Mouse (Mus musculus): ENCODE data around the gene Cyp21a1. TPM values are rescaled to one million over a fixed set of nuclear protein-coding genes. Genes with fewer than 3 reads are reported as not detected.
A peak's percentile ranks its signal among the peaks of the same experiment; 100 is the strongest.
"Not testable (repeated sequence)": the region's sequence is repeated elsewhere in the genome, so short reads cannot be mapped to it uniquely, and the experiment has no call there.

Gene Cyp21a1
- total RNA-seq, 2 experiments from 2014 or later: not detected

DNA sequence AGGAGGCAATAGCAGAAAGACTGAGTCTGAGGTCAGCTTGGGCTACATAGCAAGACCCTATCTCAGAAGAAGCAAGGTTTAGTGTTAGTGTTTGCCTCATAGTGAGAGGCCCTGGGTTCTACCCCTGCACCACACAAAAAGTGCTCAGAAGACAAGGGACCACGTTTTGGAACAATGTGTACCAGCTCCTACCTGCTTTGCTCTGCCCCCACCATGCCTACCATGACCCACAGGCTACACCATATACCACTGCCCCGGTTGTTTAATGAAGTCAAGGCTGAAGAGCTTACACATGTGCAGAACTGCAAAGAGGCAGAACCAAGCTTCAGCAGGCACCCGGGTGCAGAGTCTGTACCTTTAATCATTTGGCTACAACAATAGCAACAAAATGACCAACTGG lies 2.8 kb upstream of the Cyp21a1 start:
- ATAC-seq (replicated peaks; ENCODE audit: poor library complexity): no peak

DNA sequence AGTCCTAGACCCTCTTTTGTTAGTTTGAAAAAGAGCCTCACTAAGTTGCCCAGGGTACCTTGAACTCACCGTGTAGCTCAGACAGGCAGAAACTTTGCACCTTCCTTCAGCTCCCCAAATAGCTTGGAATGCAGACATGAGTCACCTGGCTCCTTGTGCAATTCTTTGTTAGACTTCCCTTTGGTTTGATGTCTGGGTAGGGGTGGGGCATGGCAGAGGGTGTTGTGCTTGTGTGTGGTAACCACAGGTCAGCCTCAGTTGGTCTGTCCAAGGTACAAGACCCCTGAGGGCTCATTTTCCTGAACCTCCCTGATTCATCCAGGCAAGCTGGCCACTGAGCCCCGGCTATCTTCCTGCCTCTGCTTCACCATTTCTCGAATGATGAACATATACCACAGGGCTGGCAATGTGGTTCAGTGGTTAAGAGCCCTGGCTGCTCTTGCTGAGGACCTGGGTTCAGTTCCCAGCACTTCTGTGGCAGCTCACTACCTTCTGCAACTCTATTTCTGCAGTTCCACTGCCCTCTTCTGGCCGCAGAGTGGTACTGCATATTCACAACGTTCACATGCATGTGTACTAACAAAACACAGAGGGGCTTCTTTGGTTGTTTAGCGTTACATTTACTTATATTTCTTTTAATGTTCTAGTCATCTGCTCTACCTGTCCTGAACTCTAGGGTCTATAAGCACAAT lies 656 bp upstream of the Cyp21a1 start:
- no peak for ATAC-seq (replicated peaks; ENCODE audit: poor library complexity)

DNA sequence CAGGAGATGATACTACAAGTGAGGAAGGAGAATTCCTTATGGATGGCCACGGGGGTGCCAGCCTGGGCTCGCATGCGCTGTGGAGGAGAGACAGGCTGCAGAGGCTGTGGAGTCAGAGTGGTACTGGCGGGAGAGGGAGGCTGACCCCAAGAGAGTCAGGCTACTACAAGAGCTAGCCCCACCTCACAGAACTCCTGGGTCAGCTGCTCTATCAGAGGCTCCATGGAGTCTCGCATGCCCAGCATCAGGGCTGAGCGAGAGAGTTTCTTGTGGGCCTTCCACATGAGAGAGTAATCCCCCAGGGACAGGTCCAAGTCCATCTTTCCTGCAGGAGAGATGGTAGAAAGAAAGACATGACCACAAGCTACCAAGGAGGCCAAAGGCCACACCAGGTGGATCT lies 994 bp downstream of the Cyp21a1 start:
- not testable (repeated sequence) for ATAC-seq (replicated peaks; ENCODE audit: poor library complexity)

GRCm38 (mm10) chr17:34802756-34803155 lies 1.6 kb downstream of the Cyp21a1 start:
- ATAC-seq (replicated peaks; ENCODE audit: poor library complexity): not testable (repeated sequence)

- not testable (repeated sequence) for ATAC-seq (replicated peaks; ENCODE audit: poor library complexity)
Measured at GRCm38 (mm10) chr17:34800781-34801305, 3.5 kb downstream of the Cyp21a1 start.

GRCm38 (mm10) chr17:34799531-34799925 lies 4.8 kb downstream of the Cyp21a1 start:
- ATAC-seq (replicated peaks; ENCODE audit: poor library complexity): no peak

- no peak for ATAC-seq (replicated peaks; ENCODE audit: poor library complexity)
Measured at GRCm38 (mm10) chr17:34798866-34799530, 5.4 kb downstream of the Cyp21a1 start.

DNA sequence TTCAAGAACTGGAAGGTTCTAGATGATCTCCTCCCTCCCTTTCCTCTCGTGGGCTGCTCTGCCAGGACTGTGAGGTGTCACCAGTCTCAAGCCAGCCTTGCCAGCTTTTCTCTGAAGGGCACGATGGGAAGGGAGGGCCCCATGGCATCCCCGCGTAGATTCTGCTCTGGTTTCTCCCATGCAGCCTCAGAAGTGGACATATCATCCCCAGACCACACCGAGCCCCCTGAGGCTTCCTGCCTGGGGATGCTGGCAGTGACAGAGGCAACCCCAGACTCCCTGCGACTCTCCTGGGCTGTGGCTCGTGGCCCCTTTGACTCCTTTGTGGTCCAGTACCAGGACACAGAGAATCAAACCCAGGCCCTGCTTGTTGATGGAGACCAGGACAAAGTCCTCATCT lies 6.3 kb downstream of the Cyp21a1 start:
- ATAC-seq (replicated peaks; ENCODE audit: poor library complexity): not testable (repeated sequence)

GRCm38 (mm10) chr17:34797211-34797995 lies 7.0 kb downstream of the Cyp21a1 start:
- not testable (repeated sequence) for ATAC-seq (replicated peaks; ENCODE audit: poor library complexity)

DNA sequence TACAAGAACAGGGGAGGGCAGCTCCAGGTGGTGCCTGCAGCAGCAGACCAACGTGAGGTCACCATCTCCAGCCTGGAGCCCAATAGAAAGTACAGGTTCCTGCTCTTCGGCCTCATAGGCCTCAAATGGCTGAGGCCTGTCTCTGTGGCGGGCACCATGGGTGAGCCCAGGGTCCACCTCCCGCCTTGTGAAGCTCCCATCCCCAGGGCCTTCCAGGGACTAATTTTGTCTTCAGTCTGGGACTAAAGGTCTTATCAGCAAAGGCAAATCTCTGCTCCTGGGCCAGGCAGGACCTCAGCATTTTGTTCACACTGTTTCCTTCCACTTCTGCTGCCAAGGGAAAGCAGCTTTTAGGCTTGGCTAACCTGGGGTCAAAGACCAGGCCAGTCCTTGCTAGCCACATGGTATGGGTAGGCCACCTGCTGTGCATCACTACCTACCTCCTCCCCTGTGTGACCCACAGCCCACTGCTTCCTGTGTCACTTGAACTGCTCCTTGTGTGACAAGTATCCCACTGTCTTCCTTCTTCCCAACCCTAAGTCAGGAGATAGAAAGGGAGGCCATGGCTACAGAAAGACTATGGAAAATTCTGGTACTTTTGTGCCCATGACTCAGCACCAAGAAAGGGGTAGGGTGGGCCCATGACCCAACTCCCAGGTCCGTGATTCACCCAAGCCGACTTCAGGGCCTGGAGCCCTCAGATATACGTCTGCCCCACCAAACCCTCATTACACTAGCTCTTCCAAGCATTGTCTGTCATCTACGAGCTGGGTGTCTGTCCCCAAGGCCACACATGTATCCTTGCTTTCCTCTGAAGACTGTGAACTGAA lies 7.8 kb downstream of the Cyp21a1 start:
- ATAC-seq (replicated peaks; ENCODE audit: poor library complexity): no peak

DNA sequence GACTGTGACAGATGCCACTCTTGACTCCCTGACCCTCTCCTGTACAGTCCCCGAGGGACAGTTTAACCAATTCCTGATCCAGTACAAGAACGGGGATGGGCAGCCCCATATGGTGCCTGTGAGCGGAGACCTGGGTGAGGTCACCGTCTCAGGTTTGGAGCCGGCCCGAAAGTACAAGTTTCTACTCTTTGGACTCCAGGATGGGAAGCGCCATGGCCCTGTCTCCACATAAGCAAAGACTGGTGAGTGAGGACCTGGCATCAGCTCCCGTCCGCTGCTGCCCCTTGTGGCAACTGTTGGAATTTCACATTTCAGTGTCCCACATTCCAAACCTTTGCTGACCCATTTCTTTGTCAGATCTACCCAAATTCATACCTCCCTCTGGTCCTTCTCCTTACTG lies 8.7 kb downstream of the Cyp21a1 start:
- peak; percentile 61 for ATAC-seq (replicated peaks; ENCODE audit: poor library complexity)

- ATAC-seq (replicated peaks; ENCODE audit: poor library complexity): no peak
Measured at GRCm38 (mm10) chr17:34795016-34795415, 9.3 kb downstream of the Cyp21a1 start.

DNA sequence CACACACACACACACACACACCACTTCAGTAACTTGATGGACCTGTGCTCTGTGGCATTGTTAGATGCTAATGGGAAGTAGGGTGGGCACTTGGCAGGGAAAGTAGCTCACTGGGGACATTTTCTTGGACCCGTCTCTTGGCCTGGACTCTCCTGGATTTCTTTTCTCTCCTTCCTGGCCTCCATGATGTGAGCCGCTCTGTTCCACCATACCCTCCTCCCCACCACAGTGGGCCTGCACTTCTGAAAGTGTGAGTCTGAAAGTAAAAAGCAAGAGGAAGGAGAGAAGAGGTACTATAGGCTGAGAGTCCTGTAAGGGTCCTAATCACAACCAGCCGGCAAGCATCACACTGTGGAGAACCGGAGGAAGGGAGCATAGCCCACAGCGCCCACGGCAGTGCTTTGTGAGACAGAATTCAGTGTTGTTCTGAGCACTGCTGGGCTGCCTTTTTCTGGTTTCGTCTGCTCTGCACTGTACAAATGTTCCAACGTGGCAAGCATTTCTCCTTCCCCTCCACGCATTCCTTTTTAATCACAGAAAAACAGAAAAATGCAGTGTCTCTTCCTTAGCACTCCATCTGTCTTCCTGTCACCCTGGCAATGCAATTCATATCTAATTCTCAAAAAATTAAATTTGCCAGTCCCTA lies 26.6 kb downstream of the Cyp21a1 start:
- no peak for ATAC-seq (replicated peaks; ENCODE audit: poor library complexity)

DNA sequence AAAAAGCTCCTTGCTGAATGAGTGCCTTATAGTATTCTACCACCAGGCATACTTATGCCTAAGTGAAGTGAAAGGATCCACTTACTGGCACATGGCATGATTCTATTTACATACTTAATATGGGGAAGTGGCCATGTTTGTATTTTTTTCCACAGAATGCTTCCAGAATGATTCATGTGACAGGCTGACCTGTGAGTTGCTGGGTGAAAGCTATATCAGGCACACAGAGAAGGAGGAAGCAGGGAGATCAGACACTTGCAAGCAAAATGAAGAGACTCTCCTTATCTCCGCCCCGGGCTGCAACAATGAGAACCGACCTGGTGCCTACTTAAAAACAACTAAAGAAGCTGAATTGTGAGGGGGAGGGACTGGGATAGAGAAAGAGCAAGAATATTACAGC lies 42.9 kb downstream of the Cyp21a1 start:
- ATAC-seq (replicated peaks; ENCODE audit: poor library complexity): no peak

Other genes starting within 250 kb of the Cyp21a1 start
Only the 30 nearest of the 34 such genes appear.
- gene Gpsm3, start 214.8 kb downstream of the Cyp21a1 start, total RNA-seq (2015): 63.4 and 69.0 TPM in 2 replicates
- gene Gpsm3, start 214.8 kb downstream of the Cyp21a1 start, total RNA-seq (2017): 14.5 and 20.2 TPM in 2 replicates
- 17.0 and 20.6 TPM in 2 replicates for gene Pbx2, start 213.3 kb downstream of the Cyp21a1 start, total RNA-seq (2015)
- gene Pbx2, start 213.3 kb downstream of the Cyp21a1 start, total RNA-seq (2017): 24.9 and 26.7 TPM in 2 replicates
- 1.5 and 2.6 TPM in 2 replicates for gene Ager, start 206.7 kb downstream of the Cyp21a1 start, total RNA-seq (2015)
- 0.24 and 3.0 TPM in 2 replicates for gene Ager, start 206.7 kb downstream of the Cyp21a1 start, total RNA-seq (2017)
- 50.6 and 51.6 TPM in 2 replicates for gene Rnf5, start 200.9 kb downstream of the Cyp21a1 start, total RNA-seq (2015)
- 17.7 and 18.5 TPM in 2 replicates for gene Rnf5, start 200.9 kb downstream of the Cyp21a1 start, total RNA-seq (2017)
- gene Agpat1, start 200.3 kb downstream of the Cyp21a1 start, total RNA-seq (2015): 25.7 and 33.6 TPM in 2 replicates
- gene Agpat1, start 200.3 kb downstream of the Cyp21a1 start, total RNA-seq (2017): 20.2 and 24.9 TPM in 2 replicates
- 0.47 and 1.1 TPM in 2 replicates for gene Egfl8, start 188.6 kb downstream of the Cyp21a1 start, total RNA-seq (2015)
- 0.92 and 2.2 TPM in 2 replicates for gene Egfl8, start 188.6 kb downstream of the Cyp21a1 start, total RNA-seq (2017)
- 26.5 and 33.5 TPM in 2 replicates for gene Ppt2, start 176.1 kb downstream of the Cyp21a1 start, total RNA-seq (2015)
- 15.3 and 19.7 TPM in 2 replicates for gene Ppt2, start 176.1 kb downstream of the Cyp21a1 start, total RNA-seq (2017)
- 0.17 and 0.34 TPM in 2 replicates for gene Prrt1, start 175.0 kb downstream of the Cyp21a1 start, total RNA-seq (2015)
- not detected in 2 replicates for gene Prrt1, start 175.0 kb downstream of the Cyp21a1 start, total RNA-seq (2017)
- 3.8 and 4.1 TPM in 2 replicates for gene Fkbpl, start 159.8 kb downstream of the Cyp21a1 start, total RNA-seq (2015)
- 17.7 and 40.0 TPM in 2 replicates for gene Fkbpl, start 159.8 kb downstream of the Cyp21a1 start, total RNA-seq (2017)
- gene Atf6b, start 157.4 kb downstream of the Cyp21a1 start, total RNA-seq (2015): 25.5 and 27.8 TPM in 2 replicates
- gene Atf6b, start 157.4 kb downstream of the Cyp21a1 start, total RNA-seq (2017): 24.3 and 30.2 TPM in 2 replicates
- not detected in 2 replicates for gene Tnxb, start 134.0 kb downstream of the Cyp21a1 start, total RNA-seq (2015)
- not detected in 2 replicates for gene Tnxb, start 134.0 kb downstream of the Cyp21a1 start, total RNA-seq (2017)
- gene C4b, start 60.7 kb downstream of the Cyp21a1 start, total RNA-seq (2015): 0.12 and 0.27 TPM in 2 replicates
- 0.03 and 0.12 TPM in 2 replicates for gene C4b, start 60.7 kb downstream of the Cyp21a1 start, total RNA-seq (2017)
- 19.6 and 27.3 TPM in 2 replicates for gene Stk19, start 32.4 kb upstream of the Cyp21a1 start, total RNA-seq (2015)
- 17.0 and 31.8 TPM in 2 replicates for gene Stk19, start 32.4 kb upstream of the Cyp21a1 start, total RNA-seq (2017)
- gene Dxo, start 32.5 kb upstream of the Cyp21a1 start, total RNA-seq (2015): 20.2 and 33.2 TPM in 2 replicates
- 18.8 and 28.9 TPM in 2 replicates for gene Dxo, start 32.5 kb upstream of the Cyp21a1 start, total RNA-seq (2017)
- gene Skiv2l, start 45.6 kb upstream of the Cyp21a1 start, total RNA-seq (2015): 10.2 and 12.8 TPM in 2 replicates
- 31.2 and 35.7 TPM in 2 replicates for gene Skiv2l, start 45.6 kb upstream of the Cyp21a1 start, total RNA-seq (2017)
- gene Nelfe, start 45.8 kb upstream of the Cyp21a1 start, total RNA-seq (2015): 65.8 and 70.7 TPM in 2 replicates
- 39.9 and 40.8 TPM in 2 replicates for gene Nelfe, start 45.8 kb upstream of the Cyp21a1 start, total RNA-seq (2017)
- gene Cfb, start 58.0 kb upstream of the Cyp21a1 start, total RNA-seq (2015): not detected in 2 replicates
- gene Cfb, start 58.0 kb upstream of the Cyp21a1 start, total RNA-seq (2017): not detected in 2 replicates
- 7.7 and 9.9 TPM in 2 replicates for gene Zbtb12, start 74.9 kb upstream of the Cyp21a1 start, total RNA-seq (2015)
- gene Zbtb12, start 74.9 kb upstream of the Cyp21a1 start, total RNA-seq (2017): 13.6 and 15.1 TPM in 2 replicates
- not detected in 2 replicates for gene Gm20547, start 77.5 kb upstream of the Cyp21a1 start, total RNA-seq (2015)
- not detected in 2 replicates for gene Gm20547, start 77.5 kb upstream of the Cyp21a1 start, total RNA-seq (2017)
- 5.1 and 7.8 TPM in 2 replicates for gene C2, start 93.7 kb upstream of the Cyp21a1 start, total RNA-seq (2015)
- 1.6 and 1.9 TPM in 2 replicates for gene C2, start 93.7 kb upstream of the Cyp21a1 start, total RNA-seq (2017)
- gene Ehmt2, start 93.9 kb upstream of the Cyp21a1 start, total RNA-seq (2015): 72.4 and 73.5 TPM in 2 replicates
- gene Ehmt2, start 93.9 kb upstream of the Cyp21a1 start, total RNA-seq (2017): 107 and 108 TPM in 2 replicates
- 0.81 and 1.8 TPM in 2 replicates for gene Slc44a4, start 109.9 kb upstream of the Cyp21a1 start, total RNA-seq (2015)
- 0.61 and 0.75 TPM in 2 replicates for gene Slc44a4, start 109.9 kb upstream of the Cyp21a1 start, total RNA-seq (2017)
- gene Neu1, start 126.7 kb upstream of the Cyp21a1 start, total RNA-seq (2015): 21.6 and 24.5 TPM in 2 replicates
- 28.4 and 29.8 TPM in 2 replicates for gene Neu1, start 126.7 kb upstream of the Cyp21a1 start, total RNA-seq (2017)
- gene Hspa1b, start 154.7 kb upstream of the Cyp21a1 start, total RNA-seq (2015): 19.3 and 27.4 TPM in 2 replicates
- gene Hspa1b, start 154.7 kb upstream of the Cyp21a1 start, total RNA-seq (2017): 22.7 and 24.4 TPM in 2 replicates
- not detected in 2 replicates for gene Gm20481, start 165.4 kb upstream of the Cyp21a1 start, total RNA-seq (2015)
- not detected in 2 replicates for gene Gm20481, start 165.4 kb upstream of the Cyp21a1 start, total RNA-seq (2017)
- gene Hspa1a, start 167.6 kb upstream of the Cyp21a1 start, total RNA-seq (2015): 8.4 and 14.5 TPM in 2 replicates
- 20.8 and 29.4 TPM in 2 replicates for gene Hspa1a, start 167.6 kb upstream of the Cyp21a1 start, total RNA-seq (2017)
- gene Hspa1l, start 168.1 kb upstream of the Cyp21a1 start, total RNA-seq (2015): not detected in 2 replicates
- gene Hspa1l, start 168.1 kb upstream of the Cyp21a1 start, total RNA-seq (2017): not detected in 2 replicates
- 187 and 253 TPM in 2 replicates for gene Lsm2, start 177.3 kb upstream of the Cyp21a1 start, total RNA-seq (2015)
- gene Lsm2, start 177.3 kb upstream of the Cyp21a1 start, total RNA-seq (2017): 71.7 and 78.0 TPM in 2 replicates
- 60.5 and 77.5 TPM in 2 replicates for gene Vars, start 196.4 kb upstream of the Cyp21a1 start, total RNA-seq (2015)
- 239 and 292 TPM in 2 replicates for gene Vars, start 196.4 kb upstream of the Cyp21a1 start, total RNA-seq (2017)
- gene Vwa7, start 212.0 kb upstream of the Cyp21a1 start, total RNA-seq (2015): not detected in 2 replicates
- gene Vwa7, start 212.0 kb upstream of the Cyp21a1 start, total RNA-seq (2017): 0.17 TPM in 1 of 2 replicates, not detected in the other

Measured in megakaryocyte progenitor cell, adult 5-6 weeks (primary cell).